Mouse (Mus musculus): ENCODE data around the gene Mboat7. TPM values are rescaled to one million over a fixed set of nuclear protein-coding genes. Genes with fewer than 3 reads are reported as not detected.
"Not testable (repeated sequence)": the region's sequence is repeated elsewhere in the genome, so short reads cannot be mapped to it uniquely, and the experiment has no call there.

Gene Mboat7
- polyA plus RNA-seq, 1 experiment from 2014 or later = 28.4 TPM

GRCm38 (mm10) chr7:3703879-3704441 lies 10.6 kb upstream of the Mboat7 start, which contains the start of gene Rps9:
Gene Rps9, plus strand, starts transcription at chr7:3703993.
- peak; percentile 92 for ATAC-seq (ENCODE audit: insufficient number of reproducible peaks, insufficient read depth, low FRiP score, low read depth)
- H3K27ac ChIP-seq (replicated peaks in 1 of 2; ENCODE audit: control insufficient read depth in 1 of 2, insufficient read depth in 1 of 2, low read depth in 2 of 2, low read length in 2 of 2) = peak within 1 kb of the TSS; percentile 93 to 99
- peaks cover 5 to 20% of the 10 kb centered on the region in 2 experiments for H3K4me1 ChIP-seq (ENCODE audit: control insufficient read depth in 2 of 2, insufficient read depth in 2 of 2, low read length in 2 of 2)
- no peaks in the 10 kb centered on the region for H3K27me3 ChIP-seq (ENCODE audit: control insufficient read depth, insufficient read depth, low read length)
- H3K4me3 ChIP-seq (ENCODE audit: control insufficient read depth in 1 of 2, insufficient read depth in 1 of 2, low read depth in 1 of 2, low read length in 2 of 2) = peak within 1 kb of the TSS; percentile 84 to 94
- no peaks in the 10 kb centered on the region for H3K9me3 ChIP-seq (ENCODE audit: control insufficient read depth, low read length)
- H3K36me3 ChIP-seq (ENCODE audit: control insufficient read depth, insufficient read depth, low read length) = peaks cover 66% of the 10 kb centered on the region
- peak within 1 kb of the TSS; percentile 91 for H3K9ac ChIP-seq (ENCODE audit: low read length)
- peak within 1 kb of the TSS; percentile 96 for H3K4me2 ChIP-seq (ENCODE audit: low read length)
- WGBS = 2% methylated on average over 42 of the region's 42 CpGs

- WGBS = 21% methylated on average over 6 of the region's 6 CpGs
- ATAC-seq (ENCODE audit: insufficient number of reproducible peaks, insufficient read depth, low FRiP score, low read depth) = no peak
- H3K36me3 ChIP-seq (ENCODE audit: control insufficient read depth, insufficient read depth, low read length) = peaks cover 72% of the 10 kb centered on the region
- H3K4me1 ChIP-seq (ENCODE audit: control insufficient read depth in 2 of 2, insufficient read depth in 2 of 2, low read length in 2 of 2) = peaks cover 5 to 20% of the 10 kb centered on the region in 2 experiments
- H3K27ac ChIP-seq (replicated peaks in 1 of 2; ENCODE audit: control insufficient read depth in 1 of 2, insufficient read depth in 1 of 2, low read depth in 2 of 2, low read length in 2 of 2) = peak overlapping the region; percentile 83 to 93
- no peaks in the 10 kb centered on the region for H3K9me3 ChIP-seq (ENCODE audit: control insufficient read depth, low read length)
- peak overlapping the region; percentile 25 to 84; a peak in 2 of 4 replicates for H3K4me3 ChIP-seq (ENCODE audit: control insufficient read depth in 1 of 2, insufficient read depth in 1 of 2, low read depth in 1 of 2, low read length in 2 of 2)
- H3K27me3 ChIP-seq (ENCODE audit: control insufficient read depth, insufficient read depth, low read length) = no peaks in the 10 kb centered on the region
- peak overlapping the region; percentile 65 for H3K4me2 ChIP-seq (ENCODE audit: low read length)
- H3K9ac ChIP-seq (ENCODE audit: low read length) = peak overlapping the region; percentile 91
Measured at GRCm38 (mm10) chr7:3703148-3703878, 10.0 kb upstream of the Mboat7 start.

GRCm38 (mm10) chr7:3698471-3698870 lies 5.1 kb upstream of the Mboat7 start:
- Histone ChIP-seq H3K36me3 (ENCODE audit: control insufficient read depth, insufficient read depth, low read length) (peaks cover 63% of the 10 kb centered on the region), H3K4me1 (ENCODE audit: control insufficient read depth in 2 of 2, insufficient read depth in 2 of 2, low read length in 2 of 2) (peaks cover 2 to 9% of the 10 kb centered on the region in 2 experiments; a peak in 3 of 4 replicates), H3K9ac (ENCODE audit: low read length) (no peak overlapping the region), H3K27ac (replicated peaks in 1 of 2; ENCODE audit: control insufficient read depth in 1 of 2, insufficient read depth in 1 of 2, low read depth in 2 of 2, low read length in 2 of 2) (no peak overlapping the region), H3K4me2 (ENCODE audit: low read length) (no peak overlapping the region), H3K9me3 (ENCODE audit: control insufficient read depth, low read length) (no peaks in the 10 kb centered on the region), H3K4me3 (ENCODE audit: control insufficient read depth in 1 of 2, insufficient read depth in 1 of 2, low read depth in 1 of 2, low read length in 2 of 2) (no peak overlapping the region), H3K27me3 (ENCODE audit: control insufficient read depth, insufficient read depth, low read length) (no peaks in the 10 kb centered on the region)
- ATAC-seq (ENCODE audit: insufficient number of reproducible peaks, insufficient read depth, low FRiP score, low read depth) = no peak
- 97% methylated on average over 6 of the region's 6 CpGs for WGBS

GRCm38 (mm10) chr7:3694949-3695305 lies 1.6 kb upstream of the Mboat7 start:
- 5% methylated on average over 9 of the region's 9 CpGs for WGBS
- Histone ChIP-seq H3K4me1 (ENCODE audit: control insufficient read depth in 2 of 2, insufficient read depth in 2 of 2, low read length in 2 of 2) (peaks cover 13 to 16% of the 10 kb centered on the region in 2 experiments), H3K4me2 (ENCODE audit: low read length) (peak overlapping the region; percentile 76), H3K9ac (ENCODE audit: low read length) (peak overlapping the region; percentile 85), H3K4me3 (ENCODE audit: control insufficient read depth in 1 of 2, insufficient read depth in 1 of 2, low read depth in 1 of 2, low read length in 2 of 2) (peak overlapping the region; percentile 59 to 66), H3K27ac (replicated peaks in 1 of 2; ENCODE audit: control insufficient read depth in 1 of 2, insufficient read depth in 1 of 2, low read depth in 2 of 2, low read length in 2 of 2) (peak overlapping the region; percentile 68 to 98), H3K36me3 (ENCODE audit: control insufficient read depth, insufficient read depth, low read length) (peaks cover 54% of the 10 kb centered on the region)
- ATAC-seq (ENCODE audit: insufficient number of reproducible peaks, insufficient read depth, low FRiP score, low read depth); H3K9me3 ChIP-seq (ENCODE audit: control insufficient read depth, low read length); H3K27me3 ChIP-seq (ENCODE audit: control insufficient read depth, insufficient read depth, low read length): not testable (repeated sequence)

- Histone ChIP-seq H3K9me3 (ENCODE audit: control insufficient read depth, low read length) (no peaks in the 10 kb centered on the region), H3K4me2 (ENCODE audit: low read length) (peak overlapping the region; percentile 76), H3K27me3 (ENCODE audit: control insufficient read depth, insufficient read depth, low read length) (no peaks in the 10 kb centered on the region), H3K9ac (ENCODE audit: low read length) (peak overlapping the region; percentile 85), H3K4me3 (ENCODE audit: control insufficient read depth in 1 of 2, insufficient read depth in 1 of 2, low read depth in 1 of 2, low read length in 2 of 2) (peak overlapping the region; percentile 59 to 66), H3K4me1 (ENCODE audit: control insufficient read depth in 2 of 2, insufficient read depth in 2 of 2, low read length in 2 of 2) (peaks cover 13 to 16% of the 10 kb centered on the region in 2 experiments), H3K36me3 (ENCODE audit: control insufficient read depth, insufficient read depth, low read length) (peaks cover 47% of the 10 kb centered on the region), H3K27ac (replicated peaks in 1 of 2; ENCODE audit: control insufficient read depth in 1 of 2, insufficient read depth in 1 of 2, low read depth in 2 of 2, low read length in 2 of 2) (peak overlapping the region; percentile 96 to 98)
- peak; percentile 64 for ATAC-seq (ENCODE audit: insufficient number of reproducible peaks, insufficient read depth, low FRiP score, low read depth)
- WGBS = under 1% methylated on average over 45 of the region's 55 CpGs
Measured at GRCm38 (mm10) chr7:3694076-3694948, 989 bp upstream of the Mboat7 start.

GRCm38 (mm10) chr7:3693809-3694075 lies 419 bp upstream of the Mboat7 start:
- Histone ChIP-seq H3K36me3 (ENCODE audit: control insufficient read depth, insufficient read depth, low read length) (peaks cover 42% of the 10 kb centered on the region), H3K9ac (ENCODE audit: low read length) (peak overlapping the region; percentile 85), H3K9me3 (ENCODE audit: control insufficient read depth, low read length) (no peaks in the 10 kb centered on the region), H3K4me2 (ENCODE audit: low read length) (peak overlapping the region; percentile 76), H3K4me3 (ENCODE audit: control insufficient read depth in 1 of 2, insufficient read depth in 1 of 2, low read depth in 1 of 2, low read length in 2 of 2) (peak overlapping the region; percentile 59 to 66), H3K4me1 (ENCODE audit: control insufficient read depth in 2 of 2, insufficient read depth in 2 of 2, low read length in 2 of 2) (peaks cover 13 to 16% of the 10 kb centered on the region in 2 experiments), H3K27me3 (ENCODE audit: control insufficient read depth, insufficient read depth, low read length) (no peaks in the 10 kb centered on the region), H3K27ac (replicated peaks in 1 of 2; ENCODE audit: control insufficient read depth in 1 of 2, insufficient read depth in 1 of 2, low read depth in 2 of 2, low read length in 2 of 2) (peak overlapping the region; percentile 96 to 98)
- WGBS = under 1% methylated on average over 18 of the region's 18 CpGs
- ATAC-seq (ENCODE audit: insufficient number of reproducible peaks, insufficient read depth, low FRiP score, low read depth) = no peak

GRCm38 (mm10) chr7:3692382-3692986 lies 839 bp downstream of the Mboat7 start, which contains the start of gene Tsen34:
Gene Tsen34, plus strand, starts transcription at chr7:3692863.
- ATAC-seq (ENCODE audit: insufficient number of reproducible peaks, insufficient read depth, low FRiP score, low read depth) = peak; percentile 25; the same call in 1 of the 2 replicates
- Histone ChIP-seq H3K27ac (replicated peaks in 1 of 2; ENCODE audit: control insufficient read depth in 1 of 2, insufficient read depth in 1 of 2, low read depth in 2 of 2, low read length in 2 of 2) (peak within 1 kb of the TSS; percentile 96 to 98), H3K4me2 (ENCODE audit: low read length) (peak within 1 kb of the TSS; percentile 76), H3K9me3 (ENCODE audit: control insufficient read depth, low read length) (no peaks in the 10 kb centered on the region), H3K4me1 (ENCODE audit: control insufficient read depth in 2 of 2, insufficient read depth in 2 of 2, low read length in 2 of 2) (peaks cover 13 to 16% of the 10 kb centered on the region in 2 experiments), H3K9ac (ENCODE audit: low read length) (peak within 1 kb of the TSS; percentile 85), H3K36me3 (ENCODE audit: control insufficient read depth, insufficient read depth, low read length) (peaks cover 34% of the 10 kb centered on the region), H3K27me3 (ENCODE audit: control insufficient read depth, insufficient read depth, low read length) (no peaks in the 10 kb centered on the region), H3K4me3 (ENCODE audit: control insufficient read depth in 1 of 2, insufficient read depth in 1 of 2, low read depth in 1 of 2, low read length in 2 of 2) (peak within 1 kb of the TSS; percentile 59 to 66)
- WGBS = under 1% methylated on average over 49 of the region's 49 CpGs
